ENCODE assay signal across 12 mouse cellular contexts in genomic region chr9:44718937-44719631, GRCm38 (mm10). TPM values are rescaled to one million over a fixed set of nuclear protein-coding genes. Genes with fewer than 3 reads are reported as not detected.
A peak's percentile ranks its signal among the peaks of the same experiment; 100 is the strongest.
DNase-seq lines count a peak whose midpoint lies in the region; ATAC-seq and TF ChIP-seq lines count a peak whose summit lies in the region.
"Had no signal": no experiment of that assay in that cellular context is flagged by ENCODE, and none has a peak within 500 bp of the region (broad histone marks: within the 10 kb centered on the region; RNA-seq: fewer than 3 reads in every experiment).

No protein-coding gene starts in this region.

- 0 out of 2 replicates have a peak overlapping the region, but pooled peaks have one; percentile 7 for H3K9ac ChIP-seq in kidney, embryonic 14.5 days (ENCODE audit: low read depth, low read length)
- peak overlapping the region; percentile 92; the same call in 1 of the 2 replicates for H3K9ac ChIP-seq in hindbrain, embryonic 13.5 days
- no peak overlapping the region for H3K9ac ChIP-seq in midbrain, embryonic 16.5 days (ENCODE audit: low read depth, low read length)
- H3K9ac ChIP-seq: liver, embryonic 14.5 days had no signal

- no peaks in the 10 kb centered on the region for H3K9me3 ChIP-seq in kidney, embryonic 14.5 days (ENCODE audit: control insufficient read depth, low read length)
- no peaks in the 10 kb centered on the region for H3K9me3 ChIP-seq in hindbrain, embryonic 13.5 days
- no peaks in the 10 kb centered on the region for H3K9me3 ChIP-seq in midbrain, embryonic 16.5 days (replicated peaks; ENCODE audit: control insufficient read depth, low read length, poor library complexity, severe bottlenecking)
- H3K9me3 ChIP-seq: embryonic facial prominence, embryonic 12.5 days; megakaryocyte, embryonic 14.5 days had no signal

- no peak for ATAC-seq in kidney, embryonic 14.5 days (ENCODE audit: low FRiP score, low TSS enrichment)
- no peak for ATAC-seq in hindbrain, embryonic 13.5 days (ENCODE audit: low FRiP score)
- no peak for ATAC-seq in midbrain, embryonic 16.5 days
- ATAC-seq in inflammation-experienced regulatory T-cells, adult 6 months = no peak

- H3K4me2 ChIP-seq in kidney, embryonic 14.5 days (replicated peaks; ENCODE audit: low read depth, low read length) = no peak overlapping the region
- peak overlapping the region; percentile 88 for H3K4me2 ChIP-seq in hindbrain, embryonic 13.5 days
- H3K4me2 ChIP-seq in midbrain, embryonic 16.5 days (ENCODE audit: low read length) = peak overlapping the region; percentile 97

- no peak for TF ChIP-seq CTCF in thymus, adult 2 months (IDR thresholded peaks at IDR 0.05; ENCODE audit: borderline replicate concordance, control insufficient read depth, extremely low read depth, insufficient read depth, low read length, poor library complexity)

- H3K4me1 ChIP-seq in kidney, embryonic 14.5 days (ENCODE audit: control insufficient read depth, insufficient read depth, low read length) = peaks cover 15% of the 10 kb centered on the region
- H3K4me1 ChIP-seq in hindbrain, embryonic 13.5 days (replicated peaks) = peaks cover 64% of the 10 kb centered on the region
- peaks cover 44% of the 10 kb centered on the region for H3K4me1 ChIP-seq in midbrain, embryonic 16.5 days (ENCODE audit: control insufficient read depth, insufficient read depth, low read length)
- peaks cover 44% of the 10 kb centered on the region for H3K4me1 ChIP-seq in thymus, adult 2 months (replicated peaks; ENCODE audit: control insufficient read depth, insufficient read depth, low read length)

- H3K27ac ChIP-seq in kidney, embryonic 14.5 days (ENCODE audit: low read depth, low read length) = no peak overlapping the region
- 0 out of 2 replicates have a peak overlapping the region, but pooled peaks have one; percentile 18 for H3K27ac ChIP-seq in hindbrain, embryonic 13.5 days
- no peak overlapping the region for H3K27ac ChIP-seq in midbrain, embryonic 16.5 days (ENCODE audit: low read length)
- no peak overlapping the region for H3K27ac ChIP-seq in thymus, adult 2 months (ENCODE audit: control insufficient read depth, insufficient read depth, low read length)
- H3K27ac ChIP-seq: embryonic facial prominence, embryonic 12.5 days; liver, embryonic 14.5 days had no signal

- H3K27me3 ChIP-seq in kidney, embryonic 14.5 days (ENCODE audit: control insufficient read depth, insufficient read depth, low read length) = no peaks in the 10 kb centered on the region
- no peaks in the 10 kb centered on the region for H3K27me3 ChIP-seq in hindbrain, embryonic 13.5 days
- no peaks in the 10 kb centered on the region for H3K27me3 ChIP-seq in midbrain, embryonic 16.5 days (ENCODE audit: control insufficient read depth, insufficient read depth, low read depth, low read length)
- H3K27me3 ChIP-seq in thymus, adult 2 months (ENCODE audit: control insufficient read depth, insufficient read depth, low read length) = no peaks in the 10 kb centered on the region
- H3K27me3 ChIP-seq: embryonic facial prominence, embryonic 12.5 days had no signal

- WGBS in kidney, embryonic 14.5 days = 91% methylated on average over 12 of the region's 12 CpGs
- WGBS in hindbrain, embryonic 13.5 days = 91% methylated on average over 12 of the region's 12 CpGs
- 88% methylated on average over 12 of the region's 12 CpGs for WGBS in midbrain, embryonic 16.5 days
- 87% methylated on average over 12 of the region's 12 CpGs for WGBS in thymus, adult 2 months

- no peak for TF ChIP-seq POLR2A in thymus, adult 2 months (IDR thresholded peaks at IDR 0.05; ENCODE audit: control insufficient read depth, extremely low read depth, insufficient read depth, low read length, poor library complexity)

- H3K4me3 ChIP-seq in kidney, embryonic 14.5 days (ENCODE audit: low read length) = no peak overlapping the region
- H3K4me3 ChIP-seq in hindbrain, embryonic 13.5 days = 0 out of 2 replicates have a peak overlapping the region, but pooled peaks have one; percentile 79
- H3K4me3 ChIP-seq in midbrain, embryonic 16.5 days (ENCODE audit: low read depth, low read length) = no peak overlapping the region
- no peak overlapping the region for H3K4me3 ChIP-seq in thymus, adult 2 months (ENCODE audit: control insufficient read depth, insufficient read depth, low read length)
- H3K4me3 ChIP-seq: megakaryocyte, embryonic 14.5 days had no signal

- peaks cover 35% of the 10 kb centered on the region for H3K36me3 ChIP-seq in kidney, embryonic 14.5 days (ENCODE audit: control insufficient read depth, insufficient read depth, low read length)
- peaks cover 42% of the 10 kb centered on the region for H3K36me3 ChIP-seq in hindbrain, embryonic 13.5 days
- H3K36me3 ChIP-seq in midbrain, embryonic 16.5 days (ENCODE audit: control insufficient read depth, insufficient read depth, low read length) = peaks cover 19% of the 10 kb centered on the region
- H3K36me3 ChIP-seq in thymus, adult 2 months (ENCODE audit: control insufficient read depth, insufficient read depth, low read length) = no peaks in the 10 kb centered on the region

- DNase-seq in kidney, postnatal 4 days = no peak
- peak; percentile 75 for DNase-seq in cerebellum, adult 9-10 months
- no peak for DNase-seq in ovary, postnatal 10 days (ENCODE audit: low spot score)
- no peak for DNase-seq in thymus, adult 2 months
- DNase-seq: gastrocnemius, postnatal 36 days had no signal

RNA-seq across cellular contexts. Expression of gene Phldb1, which starts 15.9 kb away (rescaled TPM):
- 24.9 and 28.7 TPM in 2 replicates for polyA plus RNA-seq in kidney, embryonic 14.5 days (2014; fragmentation: Nextera tagmentation; extraction: Ambion mirVana)
- 44.5 and 48.8 TPM in 2 replicates for polyA plus RNA-seq in hindbrain, embryonic 13.5 days (2015; fragmentation: Nextera tagmentation; extraction: Ambion mirVana)
- 48.1 and 51.7 TPM in 2 replicates for polyA plus RNA-seq in midbrain, embryonic 16.5 days (2015; fragmentation: Nextera tagmentation; extraction: Ambion mirVana)
- 16.5 and 27.3 TPM in 2 replicates for polyA plus RNA-seq in thymus, adult 2 months (2012; rRNA removed)
- under 1 TPM; 0.41 to 0.92 (median 0.58) TPM for polyA plus RNA-seq in inflammation-experienced regulatory T-cells, adult 6 months (2017; shearing (Covaris generic))

RNA-seq across cellular contexts. Expression of gene Treh, which starts 46.1 kb away (rescaled TPM):
- not detected in 2 replicates for polyA plus RNA-seq in kidney, embryonic 14.5 days (2014; fragmentation: Nextera tagmentation; extraction: Ambion mirVana)
- polyA plus RNA-seq in hindbrain, embryonic 13.5 days (2015; fragmentation: Nextera tagmentation; extraction: Ambion mirVana) = not detected in 2 replicates
- polyA plus RNA-seq in midbrain, embryonic 16.5 days (2015; fragmentation: Nextera tagmentation; extraction: Ambion mirVana) = not detected in 2 replicates
- 0.15 and 0.29 TPM in 2 replicates for polyA plus RNA-seq in thymus, adult 2 months (2012; rRNA removed)
- polyA plus RNA-seq in inflammation-experienced regulatory T-cells, adult 6 months (2017; shearing (Covaris generic)) = not detected
- polyA plus RNA-seq: embryonic facial prominence, embryonic 12.5 days; liver, embryonic 14.5 days had no signal

RNA-seq across cellular contexts. Expression of gene Arcn1, which starts 48.6 kb away (rescaled TPM):
- polyA plus RNA-seq in kidney, embryonic 14.5 days (2014; fragmentation: Nextera tagmentation; extraction: Ambion mirVana) = 116 and 219 TPM in 2 replicates
- polyA plus RNA-seq in hindbrain, embryonic 13.5 days (2015; fragmentation: Nextera tagmentation; extraction: Ambion mirVana) = 142 and 143 TPM in 2 replicates
- polyA plus RNA-seq in midbrain, embryonic 16.5 days (2015; fragmentation: Nextera tagmentation; extraction: Ambion mirVana) = 140 and 146 TPM in 2 replicates
- 42.0 and 43.1 TPM in 2 replicates for polyA plus RNA-seq in thymus, adult 2 months (2012; rRNA removed)
- 100 to 1,000 TPM in 1 of 3 experiments, 10 to 100 TPM in 2; 64.6 to 101 (median 67.3) TPM for polyA plus RNA-seq in inflammation-experienced regulatory T-cells, adult 6 months (2017; shearing (Covaris generic))

RNA-seq across cellular contexts. Expression of gene Ift46, which starts 48.6 kb away (rescaled TPM):
- polyA plus RNA-seq in kidney, embryonic 14.5 days (2014; fragmentation: Nextera tagmentation; extraction: Ambion mirVana) = 122 and 131 TPM in 2 replicates
- 158 and 163 TPM in 2 replicates for polyA plus RNA-seq in hindbrain, embryonic 13.5 days (2015; fragmentation: Nextera tagmentation; extraction: Ambion mirVana)
- polyA plus RNA-seq in midbrain, embryonic 16.5 days (2015; fragmentation: Nextera tagmentation; extraction: Ambion mirVana) = 188 and 193 TPM in 2 replicates
- polyA plus RNA-seq in thymus, adult 2 months (2012; rRNA removed) = 35.1 and 42.2 TPM in 2 replicates
- polyA plus RNA-seq in inflammation-experienced regulatory T-cells, adult 6 months (2017; shearing (Covaris generic)) = 10 to 100 TPM; 43.4 to 67.5 (median 47.3) TPM
